Mouse (Mus musculus) CH12.LX (cell line): ENCODE measurements around the gene Slc6a11. TPM values are rescaled to one million over a fixed set of nuclear protein-coding genes. Genes with fewer than 3 reads are reported as not detected.

Source experiments
- DNase-seq: peaks from one replicate; pipeline ENCODE4 v3.0.0-alpha.2; 2013; ENCODE audit errors: extremely low read depth
- H3K27ac ChIP-seq: 2 replicates; pipeline ENCODE4 v1.5.1; 2012; ENCODE audit warnings: low read depth, mild to moderate bottlenecking, control low read depth, moderate library complexity; ENCODE audit not compliant: insufficient read depth
- H3K27me3 ChIP-seq: replicated peaks from 2 replicates; pipeline ENCODE3; 2012; ENCODE audit warnings: inconsistent platforms
- H3K36me3 ChIP-seq, 2 experiments: replicated peaks in 1 of 2; 2 replicates each; pipeline versions ENCODE3 to v1.6.1; 2012; ENCODE audit warnings: inconsistent platforms in 1 of 2, low read length in 1 of 2, mild to moderate bottlenecking in 1 of 2, mixed read lengths in 1 of 2, moderate library complexity in 1 of 2; ENCODE audit not compliant: control insufficient read depth in 1 of 2, insufficient read depth in 1 of 2
- H3K4me1 ChIP-seq, 2 experiments: 2 replicates each; pipeline ENCODE4 v1.6.1; 2012; ENCODE audit warnings: inconsistent platforms in 1 of 2, moderate library complexity in 1 of 2; ENCODE audit not compliant: insufficient read depth in 2 of 2, control insufficient read depth in 1 of 2
- H3K4me2 ChIP-seq: 2 replicates; pipeline ENCODE4 v1.6.1; 2012; ENCODE audit warnings: low read depth, mild to moderate bottlenecking, control low read depth; ENCODE audit not compliant: poor library complexity, insufficient read depth, severe bottlenecking
- H3K4me3 ChIP-seq, 3 experiments: fragments of 150-350 bp in 1 of 3; sonication (generic) in 1 of 3; replicated peaks in 1 of 3; 2 replicates each; pipeline versions ENCODE3 to v1.5.1; 2011 to 2012; ENCODE audit warnings: low read depth in 2 of 3, low read length in 2 of 3, mild to moderate bottlenecking in 2 of 3, moderate library complexity in 2 of 3, control low read depth in 1 of 3, improper control_type of control experiment in 1 of 3, inconsistent platforms in 1 of 3, mixed read lengths in 1 of 3; ENCODE audit not compliant: poor library complexity in 1 of 3
- H3K79me2 ChIP-seq: replicated peaks from 2 replicates; pipeline ENCODE4 v1.6.1; 2012; ENCODE audit warnings: mild to moderate bottlenecking, moderate library complexity; ENCODE audit not compliant: control insufficient read depth, poor library complexity, insufficient read depth, severe bottlenecking; ENCODE audit errors: extremely low read depth
- H3K9ac ChIP-seq: 2 replicates; pipeline ENCODE4 v1.6.1; 2012; ENCODE audit warnings: low read depth, mild to moderate bottlenecking, control low read depth, moderate library complexity; ENCODE audit not compliant: insufficient read depth
- H3K9me3 ChIP-seq: replicated peaks from 2 replicates; pipeline ENCODE3; 2012; ENCODE audit warnings: low read length, inconsistent platforms, mixed read lengths
- CHD1 ChIP-seq: IDR thresholded peaks from 2 replicates; pipeline ENCODE4 v1.6.1; 2012; ENCODE audit warnings: low read depth, low read length, improper control_type of control experiment, inconsistent platforms
- CTCF ChIP-seq, 2 experiments: IDR thresholded peaks in 1 of 2; conservative IDR thresholded peaks in 1 of 2; 2 replicates each; pipeline ENCODE4 v1.5.1; 2011 to 2012; ENCODE audit warnings: low read depth in 2 of 2, low read length in 2 of 2, improper control_type of control experiment in 1 of 2, inconsistent platforms in 1 of 2, mild to moderate bottlenecking in 1 of 2, moderate library complexity in 1 of 2
- E2F4 ChIP-seq: IDR thresholded peaks from 2 replicates; pipeline ENCODE4 v1.6.1; 2011; ENCODE audit warnings: low read depth, low read length, improper control_type of control experiment; ENCODE audit not compliant: insufficient replicate concordance
- ELF1 ChIP-seq: IDR thresholded peaks from 2 replicates; pipeline ENCODE4 v1.6.1; 2014; ENCODE audit warnings: low read depth, mild to moderate bottlenecking, inconsistent platforms, low read length, improper control_type of control experiment
- EP300 ChIP-seq: IDR thresholded peaks from 2 replicates; pipeline ENCODE4 v1.6.1; 2011; ENCODE audit warnings: low read length, improper control_type of control experiment
- ETS1 ChIP-seq: conservative IDR thresholded peaks from 2 replicates; pipeline ENCODE4 v1.6.1; 2012; ENCODE audit warnings: low read depth, mild to moderate bottlenecking, inconsistent platforms, low read length, improper control_type of control experiment, moderate library complexity
- HCFC1 ChIP-seq: IDR thresholded peaks from 2 replicates; pipeline ENCODE4 v1.6.1; 2012; ENCODE audit warnings: low read depth, mild to moderate bottlenecking, inconsistent platforms, low read length, improper control_type of control experiment
- IRF4 ChIP-seq: IDR thresholded peaks from 2 replicates; pipeline ENCODE4 v1.6.1; 2014; ENCODE audit warnings: low read depth, mild to moderate bottlenecking, inconsistent platforms, low read length, improper control_type of control experiment
- JUND ChIP-seq: conservative IDR thresholded peaks from 2 replicates; pipeline ENCODE4 v1.6.1; 2011; ENCODE audit warnings: low read depth, low read length, improper control_type of control experiment
- MEF2A ChIP-seq: IDR thresholded peaks from 2 replicates; pipeline ENCODE4 v1.6.1; 2014; ENCODE audit warnings: low read depth, mild to moderate bottlenecking, inconsistent platforms, low read length, improper control_type of control experiment, borderline replicate concordance
- MXI1 ChIP-seq: IDR thresholded peaks from 2 replicates; pipeline ENCODE4 v1.6.1; 2011; ENCODE audit warnings: mild to moderate bottlenecking, low read depth, low read length, improper control_type of control experiment
- NELFE ChIP-seq: IDR thresholded peaks from 2 replicates; pipeline ENCODE4 v1.6.1; 2011; ENCODE audit warnings: low read depth, low read length, improper control_type of control experiment
- NRF1 ChIP-seq: IDR thresholded peaks from 2 replicates; pipeline ENCODE4 v1.6.1; 2014; ENCODE audit warnings: low read depth, mild to moderate bottlenecking, inconsistent platforms, low read length, improper control_type of control experiment, moderate library complexity
- PAX5 ChIP-seq: IDR thresholded peaks from 2 replicates; pipeline ENCODE4 v1.6.1; 2012; ENCODE audit warnings: low read length, inconsistent platforms, mixed read lengths
- POLR2A ChIP-seq: IDR thresholded peaks from 2 replicates; pipeline ENCODE4 v1.6.1; 2011; ENCODE audit warnings: low read depth, mild to moderate bottlenecking, improper control_type of control experiment, low read length
- POLR2AphosphoS2 ChIP-seq: IDR thresholded peaks from 2 replicates; pipeline ENCODE4 v1.6.1; 2011; ENCODE audit warnings: low read depth, low read length, improper control_type of control experiment
- RAD21 ChIP-seq: IDR thresholded peaks from 2 replicates; pipeline ENCODE4 v1.6.1; 2011; ENCODE audit warnings: low read depth, mild to moderate bottlenecking, low read length, improper control_type of control experiment, moderate library complexity
- SMC3 ChIP-seq: IDR thresholded peaks from 2 replicates; pipeline ENCODE4 v1.6.1; 2011; ENCODE audit warnings: low read depth, low read length, improper control_type of control experiment
- TBP ChIP-seq: conservative IDR thresholded peaks from 2 replicates; pipeline ENCODE4 v1.6.1; 2011; ENCODE audit warnings: low read depth, low read length, improper control_type of control experiment
- UBTF ChIP-seq: IDR thresholded peaks from 2 replicates; pipeline ENCODE4 v1.6.1; 2012; ENCODE audit warnings: low read depth, mild to moderate bottlenecking, inconsistent platforms, low read length, improper control_type of control experiment, moderate library complexity
- USF1 ChIP-seq: IDR thresholded peaks from 2 replicates; pipeline ENCODE4 v1.6.1; 2014; ENCODE audit warnings: low read depth, mild to moderate bottlenecking, inconsistent platforms, low read length, improper control_type of control experiment
- ZC3H11A ChIP-seq: IDR thresholded peaks from 2 replicates; pipeline ENCODE4 v1.6.1; 2012; ENCODE audit warnings: low read depth, mild to moderate bottlenecking, inconsistent platforms, low read length, improper control_type of control experiment
- ZMIZ1 ChIP-seq: IDR thresholded peaks from 2 replicates; pipeline ENCODE4 v1.6.1; 2012; ENCODE audit warnings: low read depth, mild to moderate bottlenecking, inconsistent platforms, low read length, improper control_type of control experiment
- dilution Hi-C: fragments of 300-500 bp; cut with MboI; formaldehyde crosslinking; loops from 2 replicates; pipeline ENCODE4 v1.14.3; 2020; ENCODE audit warnings: low sequenced_read_pairs; ENCODE audit not compliant: extremely low pct_unique_long_range_greater_than_20kb, extremely low pct_ligation_motif_present
- in situ Hi-C: fragments of 300-500 bp; cut with MboI; formaldehyde crosslinking; loops from 3 replicates; pipeline ENCODE4 v1.14.3; 2019; ENCODE audit warnings: low sequenced_read_pairs, low pct_ligation_motif_present, low pct_unique_long_range_greater_than_20kb, mixed read lengths
- polyA plus RNA-seq: library from polyadenylated mRNA; unstranded; fragments of >175 nt; gene quantifications from 2 replicates; pipeline ENCODE4 v1.2.1, GENCODE M21; 2012; ENCODE audit warnings: low read depth; ENCODE audit not compliant: insufficient read length
- total RNA-seq, 2 experiments: library from RNA; depleted of rRNA; stranded (reverse); fragments of 300-350 nt in 1 of 2; fragments of >200 nt in 1 of 2; gene quantifications; 2 replicates each; pipeline ENCODE4 v1.2.3; 2012 to 2014

The Slc6a11 gene
- total and polyA plus RNA-seq, 3 experiments: not detected

DNA sequence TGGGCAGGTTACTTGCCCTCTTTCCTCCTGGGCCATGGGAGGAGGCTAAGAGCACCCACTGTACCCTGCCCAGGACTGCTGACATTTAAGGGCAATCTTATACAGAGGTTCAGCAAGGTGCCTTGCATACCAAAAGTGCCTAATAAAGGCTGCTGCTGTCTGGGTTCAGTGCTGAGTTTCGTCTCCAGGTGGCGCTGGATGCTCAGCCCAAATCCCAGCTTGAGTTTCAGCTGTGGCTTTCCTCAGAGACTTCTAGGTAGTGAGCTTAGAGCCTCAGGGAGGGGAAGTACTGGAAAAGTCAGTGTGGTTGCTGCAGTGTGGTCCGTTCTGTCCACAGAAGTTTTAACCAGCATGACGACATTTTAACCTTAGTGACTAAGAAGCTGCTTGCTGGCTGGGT lies 93.4 kb downstream of the Slc6a11 start:
- Histone ChIP-seq H3K9ac (no peak overlapping the region), H3K79me2 (no peaks in the 10 kb centered on the region), H3K36me3 (no peaks in the 10 kb centered on the region), H3K27ac (no peak overlapping the region), H3K4me1 (no peaks in the 10 kb centered on the region), H3K4me2 (no peak overlapping the region), H3K9me3 (no peaks in the 10 kb centered on the region), H3K4me3 (no peak overlapping the region), H3K27me3 (peaks cover 89% of the 10 kb centered on the region)
- dilution Hi-C loops (no loop called here), in situ Hi-C loops (loop anchor here (10.0 kb wide), 1 partner anchor 80 kb away; no protein-coding TSS in a partner anchor)
- no peak for TF ChIP-seq JUND
- no peak for TF ChIP-seq EP300
- TF ChIP-seq SMC3: peak; percentile 36
- peak; percentile 46 for TF ChIP-seq RAD21
- peak in 1 of 2 experiments; percentile 56; a peak in 2 of 4 replicates for TF ChIP-seq CTCF (conservative IDR thresholded peaks at IDR 0.05 in 1 of 2, IDR thresholded peaks at IDR 0.05 in 1 of 2; ENCODE audit: low read depth in 2 of 2, low read length in 2 of 2)
- peak; percentile 6 for DNase-seq

DNA sequence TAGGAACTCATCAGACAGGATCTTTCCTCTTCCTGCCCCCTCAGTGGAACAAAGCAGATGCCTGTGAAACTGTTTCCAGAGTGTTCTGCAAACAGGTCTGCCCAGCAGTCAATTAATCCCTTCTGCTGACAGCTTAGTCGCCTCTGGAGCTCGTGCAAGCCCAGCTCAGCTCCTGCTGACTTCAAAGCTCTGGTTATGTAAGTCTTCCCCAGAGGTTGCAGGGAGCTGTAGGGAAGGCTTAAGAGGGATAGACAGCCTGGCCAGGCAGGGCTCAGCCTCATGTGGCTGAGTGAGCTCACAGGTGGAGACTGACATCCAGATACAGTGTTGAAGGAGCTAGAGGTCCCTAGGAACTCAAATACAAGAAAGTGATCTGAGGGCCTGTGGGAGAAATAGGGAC lies 96.3 kb downstream of the Slc6a11 start:
- in situ Hi-C loops (loop anchor here (10.0 kb wide), 1 partner anchor 77 kb away; no protein-coding TSS in a partner anchor), dilution Hi-C loops (no loop called here)
- Histone ChIP-seq H3K79me2 (no peaks in the 10 kb centered on the region), H3K4me2 (no peak overlapping the region), H3K9ac (no peak overlapping the region), H3K4me3 (no peak overlapping the region), H3K27me3 (peaks cover 87% of the 10 kb centered on the region), H3K4me1 (no peaks in the 10 kb centered on the region), H3K27ac (no peak overlapping the region), H3K9me3 (no peaks in the 10 kb centered on the region), H3K36me3 (no peaks in the 10 kb centered on the region)
- DNase-seq: no peak
- no peak for TF ChIP-seq POLR2A
- no peak for TF ChIP-seq ETS1
- TF ChIP-seq NRF1: no peak
- TF ChIP-seq HCFC1: no peak
- TF ChIP-seq EP300: no peak
- no peak for TF ChIP-seq RAD21

DNA sequence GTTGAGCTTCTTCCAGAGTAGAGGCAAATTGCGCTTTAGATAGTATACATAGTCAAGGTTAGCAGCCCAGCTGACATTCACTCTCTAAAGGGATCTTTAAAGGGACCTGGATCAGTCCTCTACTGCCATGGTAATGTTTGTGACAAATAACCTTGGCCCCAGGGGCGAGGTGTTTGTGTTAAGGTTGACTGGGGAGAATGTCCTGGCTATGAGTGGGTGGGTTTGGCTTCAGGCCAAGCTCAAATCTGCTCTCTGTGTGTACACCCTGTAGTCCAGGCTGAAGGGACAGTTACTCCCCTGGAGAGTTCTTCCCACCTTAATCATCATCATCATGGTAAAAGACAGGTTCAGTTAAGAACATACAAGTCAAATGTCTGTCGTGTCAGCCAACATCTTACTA lies 97.2 kb downstream of the Slc6a11 start:
- TF ChIP-seq MXI1 (no peak), ELF1 (no peak), NELFE (no peak), POLR2AphosphoS2 (no peak), TBP (no peak), EP300 (no peak), MEF2A (no peak), IRF4 (no peak), UBTF (no peak), USF1 (no peak), ZC3H11A (no peak), E2F4 (no peak), CHD1 (no peak), PAX5 (no peak), NRF1 (no peak), JUND (no peak), ZMIZ1 (no peak)
- H3K27ac ChIP-seq: no peak overlapping the region
- no peak for DNase-seq
- dilution Hi-C loops: no loop called here
- H3K9me3 ChIP-seq: no peaks in the 10 kb centered on the region
- no peak overlapping the region for H3K4me2 ChIP-seq
- H3K36me3 ChIP-seq: no peaks in the 10 kb centered on the region
- H3K9ac ChIP-seq: no peak overlapping the region
- H3K79me2 ChIP-seq: no peaks in the 10 kb centered on the region
- in situ Hi-C loops: loop anchor here (10.0 kb wide), 1 partner anchor 77 kb away; no protein-coding TSS in a partner anchor
- H3K4me3 ChIP-seq: no peak overlapping the region
- H3K27me3 ChIP-seq: peaks cover 88% of the 10 kb centered on the region
- H3K4me1 ChIP-seq: no peaks in the 10 kb centered on the region
